8 mouse cellular contexts compared by ENCODE assay signal in genomic region chr2:124719820-124720478, GRCm38 (mm10).
DNase-seq lines count a peak whose midpoint lies in the region; ATAC-seq and TF ChIP-seq lines count a peak whose summit lies in the region.

No protein-coding gene starts in this region.

- no peaks in the 10 kb centered on the region for H3K9me3 ChIP-seq in liver, embryonic 12.5 days (replicated peaks)
- no peaks in the 10 kb centered on the region for H3K9me3 ChIP-seq in liver, postnatal 0 days (ENCODE audit: low read length)

- no peak overlapping the region for H3K4me3 ChIP-seq in liver, embryonic 12.5 days
- no peak overlapping the region for H3K4me3 ChIP-seq in liver, postnatal 0 days (ENCODE audit: low read depth, low read length)
- H3K4me3 ChIP-seq in thymus, adult 2 months (ENCODE audit: control insufficient read depth, insufficient read depth, low read length), result no peak overlapping the region

- no peaks in the 10 kb centered on the region for H3K27me3 ChIP-seq in liver, embryonic 12.5 days (replicated peaks)
- H3K27me3 ChIP-seq in liver, postnatal 0 days (ENCODE audit: insufficient read depth, low read length), result no peaks in the 10 kb centered on the region
- H3K27me3 ChIP-seq in thymus, adult 2 months (ENCODE audit: control insufficient read depth, insufficient read depth, low read length), result no peaks in the 10 kb centered on the region

- H3K4me2 ChIP-seq in liver, embryonic 12.5 days, result no peak overlapping the region
- peak overlapping the region; percentile 29; the same call in 1 of the 2 replicates for H3K4me2 ChIP-seq in liver, postnatal 0 days (ENCODE audit: low read depth, low read length)

- TF ChIP-seq CTCF in liver, postnatal 0 days (IDR thresholded peaks at IDR 0.05; ENCODE audit: low read depth), result no peak
- no peak for TF ChIP-seq CTCF in thymus, adult 2 months (IDR thresholded peaks at IDR 0.05; ENCODE audit: borderline replicate concordance, control insufficient read depth, extremely low read depth, insufficient read depth, low read length, poor library complexity)

- H3K4me1 ChIP-seq in liver, embryonic 12.5 days, result peaks cover 6% of the 10 kb centered on the region; the same call in 1 of the 2 replicates
- peaks cover 2% of the 10 kb centered on the region; the same call in 1 of the 2 replicates for H3K4me1 ChIP-seq in liver, postnatal 0 days (ENCODE audit: insufficient read depth)
- peaks cover 19% of the 10 kb centered on the region for H3K4me1 ChIP-seq in thymus, adult 2 months (replicated peaks; ENCODE audit: control insufficient read depth, insufficient read depth, low read length)

- DNase-seq in liver, result peak; percentile 5
- DNase-seq in liver, postnatal 0 days, result peak; percentile 15
- peak; percentile 23 for DNase-seq in thymus, adult 2 months
- DNase-seq in gastrocnemius, postnatal 25 days, result no peak
- no peak for DNase-seq in adrenal gland, adult (ENCODE audit: inconsistent age in 2 of 2, low spot score in 1 of 2)
- no peak for DNase-seq in cerebellum, postnatal 10 days

- 26% methylated on average over 14 of the region's 14 CpGs for WGBS in liver, embryonic 12.5 days (ENCODE audit: insufficient replicate concordance)
- WGBS in liver, postnatal 0 days (ENCODE audit: insufficient replicate concordance), result 28% methylated on average over 14 of the region's 14 CpGs
- 4% methylated on average over 14 of the region's 14 CpGs for WGBS in thymus, adult 2 months

- H3K36me3 ChIP-seq in liver, embryonic 12.5 days, result no peaks in the 10 kb centered on the region
- H3K36me3 ChIP-seq in liver, postnatal 0 days (replicated peaks; ENCODE audit: insufficient read depth, low read length), result no peaks in the 10 kb centered on the region
- no peaks in the 10 kb centered on the region for H3K36me3 ChIP-seq in thymus, adult 2 months (ENCODE audit: control insufficient read depth, insufficient read depth, low read length)

- TF ChIP-seq EP300 in liver, postnatal 0 days (IDR thresholded peaks at IDR 0.05; ENCODE audit: low read depth), result no peak

- H3K9ac ChIP-seq in liver, embryonic 12.5 days, result no peak overlapping the region
- no peak overlapping the region for H3K9ac ChIP-seq in liver, postnatal 0 days (replicated peaks)

- no peak for ATAC-seq in liver, embryonic 12.5 days
- peak; percentile 87 for ATAC-seq in granulocyte monocyte progenitor cell, adult 5-6 weeks (replicated peaks; ENCODE audit: poor library complexity, severe bottlenecking)
- ATAC-seq in liver, postnatal 0 days, result no peak

- TF ChIP-seq POLR2A in thymus, adult 2 months (IDR thresholded peaks at IDR 0.05; ENCODE audit: control insufficient read depth, extremely low read depth, insufficient read depth, low read length, poor library complexity), result no peak

- no peak overlapping the region for H3K27ac ChIP-seq in liver, embryonic 12.5 days
- no peak overlapping the region for H3K27ac ChIP-seq in liver, postnatal 0 days (ENCODE audit: low read depth)
- H3K27ac ChIP-seq in thymus, adult 2 months (ENCODE audit: control insufficient read depth, insufficient read depth, low read length), result no peak overlapping the region

Comparison
In these comparisons a context has a peak if more than half of its experiments do, and no peak if none do; other contexts are left out.
1. DNase-seq: peak in liver (single experiment), liver, postnatal 0 days (single experiment) and thymus, adult 2 months (single experiment); none in gastrocnemius, postnatal 25 days (single experiment), adrenal gland, adult (0 of 2) and cerebellum, postnatal 10 days (0 of 2).